Mouse (Mus musculus): ENCODE results near the gene Kif1c. TPM values are rescaled to one million over a fixed set of nuclear protein-coding genes. Genes with fewer than 3 reads are reported as not detected.

Gene Kif1c
- polyA plus RNA-seq, 1 experiment from 2014 or later = 1.3 TPM

DNA sequence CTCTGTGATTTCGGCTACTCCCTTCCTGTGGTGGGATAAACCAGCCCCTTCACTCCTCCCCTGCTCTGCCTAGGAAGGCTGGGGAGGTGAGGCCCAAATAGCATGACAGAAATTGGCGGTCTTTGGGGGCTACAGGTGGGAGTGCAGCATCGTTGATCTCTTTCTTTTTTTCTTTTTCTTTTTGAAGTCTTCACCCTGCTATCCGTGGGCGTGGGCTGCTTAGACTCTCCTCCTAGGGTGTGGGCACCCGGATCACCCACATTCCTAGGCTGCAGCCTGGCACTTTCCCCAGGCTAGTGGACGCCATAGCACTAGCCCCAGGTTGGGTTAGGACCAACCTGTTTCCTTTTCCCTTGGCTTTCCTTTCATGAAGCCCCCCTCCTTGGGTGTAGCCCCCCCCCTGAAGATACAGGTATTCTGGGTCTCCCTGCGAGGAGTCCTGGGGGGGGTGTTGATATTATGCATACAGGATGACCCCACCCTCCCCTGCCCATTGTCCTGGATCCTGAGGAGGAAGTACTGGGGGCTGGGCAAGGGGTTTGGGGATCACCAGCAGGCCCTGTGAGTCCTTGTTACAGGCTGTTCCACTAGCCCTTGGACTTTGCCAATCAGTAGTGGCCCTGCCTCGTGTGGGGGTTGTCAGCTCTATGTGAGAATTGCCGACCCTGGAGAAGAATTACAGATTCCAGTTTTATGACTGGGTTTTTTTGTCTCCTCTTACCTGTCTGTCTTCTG is 1.0 kb downstream of the Kif1c start:
- Histone ChIP-seq H3K9me3 (ENCODE audit: control insufficient read depth, low read length) (no peaks in the 10 kb centered on the region), H3K36me3 (ENCODE audit: control insufficient read depth, insufficient read depth, low read length) (peaks cover 25% of the 10 kb centered on the region), H3K4me2 (ENCODE audit: low read length) (peak overlapping the region; percentile 94), H3K27me3 (replicated peaks; ENCODE audit: control insufficient read depth, insufficient read depth, low read length) (no peaks in the 10 kb centered on the region), H3K9ac (ENCODE audit: low read depth, low read length) (peak overlapping the region; percentile 96), H3K4me3 (ENCODE audit: low read length) (peak overlapping the region; percentile 96), H3K27ac (ENCODE audit: low read depth, low read length) (no peak overlapping the region), H3K4me1 (ENCODE audit: control insufficient read depth, insufficient read depth, low read depth, low read length) (peaks cover 25% of the 10 kb centered on the region)
- ATAC-seq = 0 out of 2 replicates have a peak, but pooled peaks have one; percentile 25
- WGBS = 9% methylated on average over 10 of the region's 10 CpGs

DNA sequence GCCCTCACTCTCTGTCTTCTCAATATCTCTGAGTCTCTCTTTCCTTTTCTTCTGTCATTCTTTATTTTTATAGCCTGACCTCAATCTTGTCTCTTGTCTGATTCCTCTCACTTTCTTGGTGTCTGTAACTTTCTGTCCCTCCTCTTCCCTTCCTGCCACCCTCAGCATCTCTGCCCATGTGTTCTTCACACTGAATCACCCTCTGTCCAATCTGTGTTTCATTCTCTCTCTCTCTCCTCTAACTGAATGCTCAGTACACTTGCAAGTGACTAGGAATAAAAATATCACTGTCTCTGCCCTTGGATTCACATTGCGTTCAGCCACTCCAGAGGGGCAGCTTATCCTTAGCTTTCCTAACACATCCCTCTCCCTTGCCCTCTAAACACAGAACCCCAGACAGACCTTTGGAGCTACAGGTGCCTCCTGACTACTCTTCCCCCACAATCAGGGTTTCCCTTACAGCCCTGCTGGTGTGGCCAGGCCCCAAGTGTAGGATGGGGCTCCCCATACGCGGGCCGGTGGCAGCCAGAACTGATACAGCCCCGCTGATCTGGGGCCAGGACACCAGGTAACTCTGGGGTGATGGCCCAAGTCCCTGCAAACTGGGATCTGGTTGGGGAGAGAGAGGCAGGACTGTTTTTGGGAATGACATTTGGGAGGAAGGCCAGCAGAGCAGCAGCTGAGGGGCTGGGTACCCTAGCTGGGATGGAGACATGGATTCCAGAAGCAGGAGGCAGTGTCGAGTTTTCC is 1.8 kb downstream of the Kif1c start:
- no peak for ATAC-seq
- Histone ChIP-seq H3K4me2 (ENCODE audit: low read length) (peak overlapping the region; percentile 94), H3K36me3 (ENCODE audit: control insufficient read depth, insufficient read depth, low read length) (peaks cover 33% of the 10 kb centered on the region), H3K9me3 (ENCODE audit: control insufficient read depth, low read length) (no peaks in the 10 kb centered on the region), H3K4me3 (ENCODE audit: low read length) (peak overlapping the region; percentile 96), H3K9ac (ENCODE audit: low read depth, low read length) (peak overlapping the region; percentile 1; the same call in 1 of the 2 replicates), H3K4me1 (ENCODE audit: control insufficient read depth, insufficient read depth, low read depth, low read length) (peaks cover 25% of the 10 kb centered on the region), H3K27me3 (replicated peaks; ENCODE audit: control insufficient read depth, insufficient read depth, low read length) (no peaks in the 10 kb centered on the region), H3K27ac (ENCODE audit: low read depth, low read length) (no peak overlapping the region)
- 77% methylated on average over 6 of the region's 6 CpGs for WGBS

DNA sequence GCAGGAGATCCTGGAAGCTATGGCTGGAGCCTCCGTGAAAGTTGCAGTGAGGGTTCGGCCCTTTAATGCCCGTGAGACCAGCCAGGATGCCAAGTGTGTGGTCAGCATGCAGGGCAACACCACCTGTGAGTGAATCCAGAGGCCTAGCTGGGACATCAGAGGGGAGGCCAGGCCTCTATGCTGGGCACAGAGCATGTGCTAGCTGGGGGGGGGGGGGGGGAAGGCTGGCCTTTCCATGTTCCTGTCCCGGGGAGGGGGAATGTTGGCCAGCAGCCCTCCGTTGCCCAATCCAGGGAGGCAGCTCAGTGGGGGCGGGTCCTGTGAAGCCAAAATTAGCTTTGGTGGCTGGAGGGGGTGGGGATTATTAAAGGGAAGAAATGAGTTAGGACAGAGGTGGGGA is 2.4 kb downstream of the Kif1c start:
- WGBS = 59% methylated on average over 6 of the region's 6 CpGs
- H3K9ac ChIP-seq (ENCODE audit: low read depth, low read length) = peak overlapping the region; percentile 1; the same call in 1 of the 2 replicates
- H3K27me3 ChIP-seq (replicated peaks; ENCODE audit: control insufficient read depth, insufficient read depth, low read length) = no peaks in the 10 kb centered on the region
- H3K36me3 ChIP-seq (ENCODE audit: control insufficient read depth, insufficient read depth, low read length) = peaks cover 39% of the 10 kb centered on the region
- no peak overlapping the region for H3K4me3 ChIP-seq (ENCODE audit: low read length)
- peaks cover 25% of the 10 kb centered on the region for H3K4me1 ChIP-seq (ENCODE audit: control insufficient read depth, insufficient read depth, low read depth, low read length)
- H3K27ac ChIP-seq (ENCODE audit: low read depth, low read length) = no peak overlapping the region
- H3K4me2 ChIP-seq (ENCODE audit: low read length) = no peak overlapping the region
- ATAC-seq = no peak
- no peaks in the 10 kb centered on the region for H3K9me3 ChIP-seq (ENCODE audit: control insufficient read depth, low read length)

GRCm38 (mm10) chr11:70706127-70706526 is 5.8 kb downstream of the Kif1c start:
- H3K4me1 ChIP-seq (ENCODE audit: control insufficient read depth, insufficient read depth, low read depth, low read length) = peaks cover 19% of the 10 kb centered on the region
- no peak overlapping the region for H3K4me2 ChIP-seq (ENCODE audit: low read length)
- H3K36me3 ChIP-seq (ENCODE audit: control insufficient read depth, insufficient read depth, low read length) = peaks cover 55% of the 10 kb centered on the region
- no peaks in the 10 kb centered on the region for H3K9me3 ChIP-seq (ENCODE audit: control insufficient read depth, low read length)
- no peak overlapping the region for H3K27ac ChIP-seq (ENCODE audit: low read depth, low read length)
- ATAC-seq = no peak
- H3K9ac ChIP-seq (ENCODE audit: low read depth, low read length) = no peak overlapping the region
- H3K27me3 ChIP-seq (replicated peaks; ENCODE audit: control insufficient read depth, insufficient read depth, low read length) = no peaks in the 10 kb centered on the region
- H3K4me3 ChIP-seq (ENCODE audit: low read length) = no peak overlapping the region
- WGBS = 81% methylated on average over 3 of the region's 3 CpGs

DNA sequence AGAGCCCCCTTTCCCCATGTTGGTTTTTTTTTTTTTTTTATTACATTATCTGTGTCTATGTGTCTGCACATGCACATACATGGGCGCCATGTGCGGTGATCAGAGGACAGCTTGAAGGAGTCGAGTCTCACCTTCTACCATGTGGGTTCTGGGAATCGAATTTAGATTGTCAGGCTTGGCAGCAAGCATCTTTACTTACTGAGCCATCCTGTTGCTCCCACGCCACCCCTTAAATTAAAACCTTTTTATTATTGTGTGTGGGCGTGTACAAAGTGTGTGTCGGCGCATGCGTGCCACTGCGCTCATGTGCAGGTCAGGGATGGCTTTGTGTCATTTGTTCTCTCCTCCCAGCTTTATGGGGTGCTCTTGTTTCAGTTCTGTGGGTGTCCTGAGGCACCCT is 10.7 kb downstream of the Kif1c start:
- no peak overlapping the region for H3K4me3 ChIP-seq (ENCODE audit: low read length)
- H3K4me1 ChIP-seq (ENCODE audit: control insufficient read depth, insufficient read depth, low read depth, low read length) = no peaks in the 10 kb centered on the region
- 92% methylated on average over 10 of the region's 10 CpGs for WGBS
- peaks cover 42% of the 10 kb centered on the region for H3K36me3 ChIP-seq (ENCODE audit: control insufficient read depth, insufficient read depth, low read length)
- no peaks in the 10 kb centered on the region for H3K27me3 ChIP-seq (replicated peaks; ENCODE audit: control insufficient read depth, insufficient read depth, low read length)
- ATAC-seq = no peak
- H3K27ac ChIP-seq (ENCODE audit: low read depth, low read length) = no peak overlapping the region
- H3K9ac ChIP-seq (ENCODE audit: low read depth, low read length) = no peak overlapping the region
- no peak overlapping the region for H3K4me2 ChIP-seq (ENCODE audit: low read length)
- H3K9me3 ChIP-seq (ENCODE audit: control insufficient read depth, low read length) = no peaks in the 10 kb centered on the region

DNA sequence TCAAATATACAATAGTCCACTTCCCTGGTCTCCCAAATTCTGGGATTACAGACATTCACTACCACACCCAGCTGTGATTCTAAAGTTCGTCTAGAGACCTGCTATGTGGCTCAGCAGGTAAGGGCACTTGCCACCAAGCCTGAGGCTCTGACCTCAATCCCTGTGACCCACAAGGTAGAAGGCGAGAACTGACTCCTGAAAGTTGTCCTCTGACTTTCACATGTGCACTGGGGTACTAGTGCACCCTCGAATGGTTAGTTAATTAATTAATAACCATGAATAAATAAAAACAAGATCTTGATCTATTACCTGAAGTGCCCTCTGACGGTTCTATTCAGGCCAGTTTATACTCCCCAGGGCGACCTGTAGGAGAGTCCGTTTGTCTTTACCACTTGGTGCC is 12.9 kb downstream of the Kif1c start:
- no peak for ATAC-seq
- Histone ChIP-seq H3K4me3 (ENCODE audit: low read length) (no peak overlapping the region), H3K4me2 (ENCODE audit: low read length) (no peak overlapping the region), H3K27ac (ENCODE audit: low read depth, low read length) (no peak overlapping the region), H3K4me1 (ENCODE audit: control insufficient read depth, insufficient read depth, low read depth, low read length) (no peaks in the 10 kb centered on the region), H3K9me3 (ENCODE audit: control insufficient read depth, low read length) (no peaks in the 10 kb centered on the region), H3K9ac (ENCODE audit: low read depth, low read length) (no peak overlapping the region), H3K36me3 (ENCODE audit: control insufficient read depth, insufficient read depth, low read length) (peaks cover 29% of the 10 kb centered on the region), H3K27me3 (replicated peaks; ENCODE audit: control insufficient read depth, insufficient read depth, low read length) (no peaks in the 10 kb centered on the region)
- whole genome bisulfite sequencing = 87% methylated on average over 6 of the region's 6 CpGs

DNA sequence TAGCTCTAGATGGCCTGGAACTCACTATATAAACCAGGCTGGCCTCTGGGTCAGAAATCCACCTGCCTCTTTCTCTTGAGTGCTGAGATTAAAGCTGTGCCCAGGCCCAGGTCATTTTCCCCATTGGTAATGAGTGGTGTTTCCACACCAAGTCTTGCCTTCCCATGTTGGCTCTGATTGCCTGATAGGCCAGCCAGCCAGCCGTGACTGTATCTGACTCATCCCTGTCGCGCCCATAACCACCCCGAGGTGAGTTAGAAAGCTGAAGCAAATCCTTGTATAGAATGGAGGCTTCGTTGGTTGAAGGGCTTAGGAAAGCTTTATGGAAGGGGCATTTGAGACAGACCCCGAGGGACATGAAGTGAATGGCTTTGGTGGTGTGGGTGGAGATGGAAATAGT is 15.5 kb downstream of the Kif1c start:
- WGBS = 93% methylated on average over 6 of the region's 6 CpGs
- H3K9ac ChIP-seq (ENCODE audit: low read depth, low read length) = no peak overlapping the region
- no peak overlapping the region for H3K4me2 ChIP-seq (ENCODE audit: low read length)
- no peaks in the 10 kb centered on the region for H3K9me3 ChIP-seq (ENCODE audit: control insufficient read depth, low read length)
- peaks cover 34% of the 10 kb centered on the region for H3K36me3 ChIP-seq (ENCODE audit: control insufficient read depth, insufficient read depth, low read length)
- no peaks in the 10 kb centered on the region for H3K27me3 ChIP-seq (replicated peaks; ENCODE audit: control insufficient read depth, insufficient read depth, low read length)
- no peak overlapping the region for H3K4me3 ChIP-seq (ENCODE audit: low read length)
- ATAC-seq = no peak
- H3K4me1 ChIP-seq (ENCODE audit: control insufficient read depth, insufficient read depth, low read depth, low read length) = no peaks in the 10 kb centered on the region
- H3K27ac ChIP-seq (ENCODE audit: low read depth, low read length) = no peak overlapping the region

- Histone ChIP-seq H3K27ac (ENCODE audit: low read depth, low read length) (no peak overlapping the region), H3K9ac (ENCODE audit: low read depth, low read length) (no peak overlapping the region), H3K4me2 (ENCODE audit: low read length) (no peak overlapping the region), H3K36me3 (ENCODE audit: control insufficient read depth, insufficient read depth, low read length) (peaks cover 35% of the 10 kb centered on the region), H3K4me1 (ENCODE audit: control insufficient read depth, insufficient read depth, low read depth, low read length) (no peaks in the 10 kb centered on the region), H3K27me3 (replicated peaks; ENCODE audit: control insufficient read depth, insufficient read depth, low read length) (no peaks in the 10 kb centered on the region), H3K9me3 (ENCODE audit: control insufficient read depth, low read length) (no peaks in the 10 kb centered on the region), H3K4me3 (ENCODE audit: low read length) (no peak overlapping the region)
- ATAC-seq = no peak
- WGBS = 86% methylated on average over 5 of the region's 5 CpGs
Observed at GRCm38 (mm10) chr11:70718481-70718880, 18.1 kb downstream of the Kif1c start.

GRCm38 (mm10) chr11:70720567-70720966 is 20.2 kb downstream of the Kif1c start:
- ATAC-seq = no peak
- H3K36me3 ChIP-seq (ENCODE audit: control insufficient read depth, insufficient read depth, low read length) = peaks cover 50% of the 10 kb centered on the region
- H3K27me3 ChIP-seq (replicated peaks; ENCODE audit: control insufficient read depth, insufficient read depth, low read length) = no peaks in the 10 kb centered on the region
- WGBS = 95% methylated on average over 3 of the region's 3 CpGs
- H3K4me1 ChIP-seq (ENCODE audit: control insufficient read depth, insufficient read depth, low read depth, low read length) = no peaks in the 10 kb centered on the region
- no peak overlapping the region for H3K4me2 ChIP-seq (ENCODE audit: low read length)
- H3K9ac ChIP-seq (ENCODE audit: low read depth, low read length) = no peak overlapping the region
- no peak overlapping the region for H3K27ac ChIP-seq (ENCODE audit: low read depth, low read length)
- H3K9me3 ChIP-seq (ENCODE audit: control insufficient read depth, low read length) = no peaks in the 10 kb centered on the region
- H3K4me3 ChIP-seq (ENCODE audit: low read length) = no peak overlapping the region
